Mouse (Mus musculus) CH12.LX (cell line): ENCODE data around the gene Scrn3.

Experiments
- CTCF ChIP-seq, 2 experiments: IDR thresholded peaks in 1 of 2; conservative IDR thresholded peaks in 1 of 2; 2 replicates each; pipeline ENCODE4 v1.5.1; 2011 to 2012; ENCODE audit warnings: low read depth in 2 of 2, low read length in 2 of 2, improper control_type of control experiment in 1 of 2, inconsistent platforms in 1 of 2, mild to moderate bottlenecking in 1 of 2, moderate library complexity in 1 of 2
- EP300 ChIP-seq: IDR thresholded peaks from 2 replicates; pipeline ENCODE4 v1.6.1; 2011; ENCODE audit warnings: low read length, improper control_type of control experiment
- KAT2A ChIP-seq: IDR thresholded peaks from 2 replicates; pipeline ENCODE4 v1.6.1; 2012; ENCODE audit warnings: low read length, improper control_type of control experiment, inconsistent platforms; ENCODE audit not compliant: insufficient replicate concordance
- MAZ ChIP-seq: IDR thresholded peaks from 2 replicates; pipeline ENCODE4 v1.6.1; 2012; ENCODE audit warnings: low read depth, mild to moderate bottlenecking, inconsistent platforms, low read length, improper control_type of control experiment, moderate library complexity
- PAX5 ChIP-seq: IDR thresholded peaks from 2 replicates; pipeline ENCODE4 v1.6.1; 2012; ENCODE audit warnings: low read length, inconsistent platforms, mixed read lengths
- POLR2A ChIP-seq: IDR thresholded peaks from 2 replicates; pipeline ENCODE4 v1.6.1; 2011; ENCODE audit warnings: low read depth, mild to moderate bottlenecking, improper control_type of control experiment, low read length
- POLR2AphosphoS2 ChIP-seq: IDR thresholded peaks from 2 replicates; pipeline ENCODE4 v1.6.1; 2011; ENCODE audit warnings: low read depth, low read length, improper control_type of control experiment
- TBP ChIP-seq: conservative IDR thresholded peaks from 2 replicates; pipeline ENCODE4 v1.6.1; 2011; ENCODE audit warnings: low read depth, low read length, improper control_type of control experiment
- TCF12 ChIP-seq: IDR thresholded peaks from 2 replicates; pipeline ENCODE4 v1.6.1; 2014; ENCODE audit warnings: low read depth, mild to moderate bottlenecking, inconsistent platforms, low read length, improper control_type of control experiment
- UBTF ChIP-seq: IDR thresholded peaks from 2 replicates; pipeline ENCODE4 v1.6.1; 2012; ENCODE audit warnings: low read depth, mild to moderate bottlenecking, inconsistent platforms, low read length, improper control_type of control experiment, moderate library complexity
- ZKSCAN1 ChIP-seq: IDR thresholded peaks from 2 replicates; pipeline ENCODE4 v1.6.1; 2012; ENCODE audit warnings: low read depth, inconsistent platforms, low read length, improper control_type of control experiment, borderline replicate concordance
- ZMIZ1 ChIP-seq: IDR thresholded peaks from 2 replicates; pipeline ENCODE4 v1.6.1; 2012; ENCODE audit warnings: low read depth, mild to moderate bottlenecking, inconsistent platforms, low read length, improper control_type of control experiment

GRCm38 (mm10) chr2:73280356-73281047 lies 31.9 kb upstream of the Scrn3 start:
- TF ChIP-seq POLR2A (no peak), MAZ (no peak), KAT2A (no peak), TBP (no peak), TCF12 (no peak), EP300 (no peak), POLR2AphosphoS2 (no peak), UBTF (no peak), CTCF (conservative IDR thresholded peaks at IDR 0.05 in 1 of 2, IDR thresholded peaks at IDR 0.05 in 1 of 2; ENCODE audit: low read depth in 2 of 2, low read length in 2 of 2) (no peak), ZKSCAN1 (no peak), ZMIZ1 (no peak), PAX5 (no peak)
